Mouse (Mus musculus): ENCODE measurements around the gene Eps8l3.

Gene Eps8l3

DNA sequence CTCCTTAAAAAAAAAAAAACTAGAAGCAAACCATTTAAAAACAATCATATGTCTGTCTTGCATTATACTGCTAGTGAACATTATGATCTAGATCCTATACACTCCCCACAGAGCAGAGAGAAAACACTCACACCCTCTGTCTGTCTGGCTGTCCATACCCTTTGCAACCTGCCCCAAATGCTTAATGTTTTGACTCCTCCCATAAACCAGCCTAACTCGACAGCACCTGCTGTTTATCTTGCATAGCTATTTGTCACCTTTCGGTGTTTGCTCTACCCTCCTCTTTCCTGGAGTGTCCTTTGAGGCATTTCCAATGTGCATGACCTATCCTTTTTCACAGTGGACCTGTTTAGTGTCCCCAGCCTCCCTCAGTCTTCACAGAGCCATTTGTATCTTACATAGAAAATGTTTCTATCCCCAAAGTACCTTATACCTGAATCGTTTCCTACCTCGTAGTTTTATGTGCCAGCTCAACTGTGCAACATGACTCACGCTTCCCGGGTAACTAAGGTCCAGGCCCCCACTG is 18.2 kb downstream of the Eps8l3 start:
- no peak for DNase-seq (ENCODE audit: extremely low read depth, insufficient read length, low spot score)

DNA sequence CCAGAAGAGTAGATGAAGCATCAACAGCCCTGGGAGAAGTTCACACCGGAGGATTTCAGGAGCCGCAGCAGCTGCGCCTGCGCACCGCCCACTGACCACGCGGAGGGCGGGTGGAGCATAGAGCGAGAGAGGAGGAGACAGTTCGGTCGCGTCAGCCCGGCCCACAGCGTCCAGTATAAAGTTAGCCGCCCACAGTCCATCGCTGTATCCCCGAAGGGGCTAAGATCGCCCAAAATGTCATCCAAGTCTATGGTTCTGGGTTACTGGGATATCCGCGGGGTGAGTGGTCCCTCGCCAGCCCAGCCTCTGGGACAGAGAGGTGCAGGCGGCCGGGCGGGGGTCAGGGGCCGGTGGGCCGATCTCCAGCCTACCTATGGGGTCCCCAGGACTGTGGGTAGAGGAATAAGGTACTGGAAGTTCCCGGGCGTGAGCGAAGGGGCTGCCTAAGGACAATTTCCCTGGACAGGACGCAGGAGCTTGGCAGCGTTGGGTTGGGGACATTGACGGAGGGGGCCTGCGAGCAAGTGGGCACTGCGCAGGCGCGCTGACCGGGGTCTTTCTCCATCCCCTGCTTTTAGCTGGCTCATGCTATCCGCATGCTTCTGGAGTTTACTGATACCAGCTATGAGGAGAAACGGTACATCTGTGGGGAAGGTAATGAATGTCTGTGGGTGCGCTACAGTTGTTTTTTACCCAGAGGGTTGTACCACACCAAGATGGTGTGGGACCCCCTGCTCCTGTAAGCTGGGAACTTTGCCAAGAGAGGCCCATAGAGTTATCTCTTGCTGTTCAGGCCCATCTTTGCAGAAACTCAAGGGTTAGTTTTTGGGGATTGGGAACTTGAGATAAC is 18.9 kb downstream of the Eps8l3 start, which contains the start of gene Gstm5:
TSS of gene Gstm5 (plus strand) at position 102 of the 850 bp plus-strand sequence.
- peak; percentile 90 for DNase-seq (ENCODE audit: extremely low read depth, insufficient read length, low spot score)

GRCm38 (mm10) chr3:107898691-107899090 is 21.7 kb downstream of the Eps8l3 start:
- DNase-seq (ENCODE audit: extremely low read depth, insufficient read length, low spot score) = no peak

DNA sequence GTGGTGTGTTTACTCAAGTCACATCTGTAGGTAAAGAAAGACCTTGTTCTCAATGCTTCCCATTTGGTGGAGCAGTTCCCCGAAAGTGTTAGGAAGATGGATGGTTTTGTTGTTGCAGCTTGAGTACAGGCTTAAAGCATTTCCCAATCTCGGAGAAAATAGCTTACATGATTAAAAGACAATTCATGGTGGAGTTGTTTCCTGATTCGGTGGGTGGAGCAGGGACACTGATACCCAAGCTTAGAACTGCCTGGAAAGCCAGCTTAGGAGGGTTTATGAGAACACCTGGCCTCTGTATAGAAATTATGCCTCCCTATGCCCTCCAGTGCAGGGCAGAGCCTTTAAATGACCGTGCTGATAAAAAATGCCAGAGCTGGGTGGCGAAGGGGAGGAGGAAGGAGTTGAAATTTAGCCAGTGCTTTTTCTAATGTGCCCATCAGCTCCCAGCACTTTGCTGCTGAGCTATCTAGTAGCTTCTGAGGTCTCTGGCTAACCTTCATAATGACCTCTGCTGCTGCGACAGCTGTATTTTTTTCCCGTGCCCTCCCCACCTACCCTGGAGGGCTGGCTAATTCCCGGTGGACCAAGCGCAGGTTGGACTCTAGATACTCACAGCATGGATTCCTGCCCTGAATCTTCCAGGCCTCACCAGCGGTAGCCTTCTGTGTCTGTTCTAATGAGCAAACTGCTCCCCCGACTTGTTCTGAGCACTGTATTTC is 24.1 kb downstream of the Eps8l3 start:
- no peak for DNase-seq (ENCODE audit: extremely low read depth, insufficient read length, low spot score)

GRCm38 (mm10) chr3:107905942-107906341 is 28.9 kb downstream of the Eps8l3 start:
- no peak for DNase-seq (ENCODE audit: extremely low read depth, insufficient read length, low spot score)

DNA sequence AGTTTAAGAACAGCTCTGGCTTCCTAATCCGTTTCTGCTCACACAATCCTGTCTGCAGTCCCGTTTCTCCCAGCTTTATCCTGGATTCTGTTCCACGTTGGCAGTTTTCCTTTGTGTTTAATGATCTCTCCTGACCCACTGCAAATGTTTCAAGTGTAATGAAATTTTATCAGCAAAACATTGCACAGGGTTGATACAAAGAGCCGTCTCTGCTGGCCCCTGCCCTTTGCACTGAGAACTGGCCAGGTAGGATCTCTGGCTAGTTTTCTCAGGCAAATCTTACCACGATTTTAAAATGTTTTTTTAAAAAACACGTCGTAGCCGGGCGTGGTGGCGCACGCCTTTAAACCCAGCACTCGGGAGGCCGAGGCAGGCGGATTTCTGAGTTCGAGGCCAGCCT is 39.6 kb downstream of the Eps8l3 start:
- no peak for DNase-seq (ENCODE audit: extremely low read depth, insufficient read length, low spot score)

GRCm38 (mm10) chr3:107917097-107917496 is 40.1 kb downstream of the Eps8l3 start:
- no peak for DNase-seq (ENCODE audit: extremely low read depth, insufficient read length, low spot score)

DNA sequence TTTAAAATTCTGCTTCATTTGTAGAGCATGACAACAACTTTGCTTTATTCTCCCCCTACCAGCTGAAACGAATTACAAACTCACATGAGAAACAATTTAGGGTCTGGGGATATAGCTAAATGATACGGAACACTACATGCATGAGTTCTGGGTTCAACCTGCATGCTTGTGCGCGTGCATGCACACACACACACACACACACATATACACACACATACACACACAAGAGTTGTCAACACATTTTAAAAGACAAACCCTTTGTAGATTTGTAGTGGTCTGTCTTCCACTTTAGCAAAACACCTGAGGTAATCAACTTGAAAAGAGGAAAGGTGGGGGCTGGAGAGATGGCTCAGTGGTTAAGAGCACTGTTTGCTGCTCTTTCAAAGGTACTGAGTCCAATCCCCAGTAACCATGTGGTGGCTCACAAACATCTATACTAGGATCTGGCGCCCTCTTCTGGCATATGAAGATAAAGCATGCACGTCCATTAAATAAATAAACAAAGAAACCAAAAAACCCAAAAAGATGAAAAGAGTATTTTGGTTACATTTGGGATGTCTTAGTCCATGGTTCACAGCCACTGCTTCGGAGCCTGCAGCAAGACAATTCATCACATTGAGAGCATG is 40.9 kb downstream of the Eps8l3 start:
- DNase-seq (ENCODE audit: extremely low read depth, insufficient read length, low spot score) = no peak

- DNase-seq (ENCODE audit: extremely low read depth, insufficient read length, low spot score) = no peak
Observed at GRCm38 (mm10) chr3:107920348-107920747, 43.3 kb downstream of the Eps8l3 start.

GRCm38 (mm10) chr3:107925335-107925734 is 48.3 kb downstream of the Eps8l3 start:
- DNase-seq (ENCODE audit: extremely low read depth, insufficient read length, low spot score) = no peak

DNA sequence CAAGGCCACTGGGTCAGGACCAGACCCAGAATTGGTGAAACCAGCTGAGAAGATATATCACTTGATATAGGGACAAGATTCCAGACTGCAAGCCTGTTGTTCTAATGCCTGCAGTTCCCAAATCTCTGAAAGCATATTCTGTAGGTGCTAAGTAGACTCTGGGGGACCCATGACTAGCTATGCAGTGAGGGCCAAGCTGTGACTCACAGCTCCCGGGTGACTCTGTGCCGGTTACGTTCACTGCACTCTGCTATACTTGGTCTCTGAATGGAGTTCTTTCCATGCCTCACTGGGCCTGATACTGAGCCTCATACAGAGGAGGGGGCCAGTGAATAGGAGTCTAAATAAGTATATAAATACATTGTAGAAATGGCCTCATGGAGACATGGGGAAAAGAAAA is 50.8 kb downstream of the Eps8l3 start:
- no peak for DNase-seq (ENCODE audit: extremely low read depth, insufficient read length, low spot score)

DNA sequence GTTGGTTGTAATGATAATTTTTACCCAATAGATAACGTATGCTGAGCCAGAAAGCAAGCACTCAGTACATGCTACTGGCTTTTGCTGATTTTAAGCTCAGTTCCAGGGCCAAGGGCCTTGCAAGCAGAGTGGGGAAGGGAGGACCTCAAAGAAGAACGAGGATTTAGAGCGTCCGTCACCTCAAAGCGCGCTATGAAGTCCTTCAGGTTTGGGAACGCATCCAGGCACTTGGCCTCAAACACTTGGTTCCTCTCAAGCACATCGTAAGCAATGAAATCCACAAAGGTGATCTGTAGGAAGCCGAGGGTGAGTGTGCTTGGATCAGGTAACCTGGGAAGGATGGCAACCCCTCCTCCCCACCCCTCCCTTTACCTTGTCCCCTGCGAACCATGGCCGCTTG is 51.7 kb downstream of the Eps8l3 start:
- DNase-seq (ENCODE audit: extremely low read depth, insufficient read length, low spot score) = no peak

DNA sequence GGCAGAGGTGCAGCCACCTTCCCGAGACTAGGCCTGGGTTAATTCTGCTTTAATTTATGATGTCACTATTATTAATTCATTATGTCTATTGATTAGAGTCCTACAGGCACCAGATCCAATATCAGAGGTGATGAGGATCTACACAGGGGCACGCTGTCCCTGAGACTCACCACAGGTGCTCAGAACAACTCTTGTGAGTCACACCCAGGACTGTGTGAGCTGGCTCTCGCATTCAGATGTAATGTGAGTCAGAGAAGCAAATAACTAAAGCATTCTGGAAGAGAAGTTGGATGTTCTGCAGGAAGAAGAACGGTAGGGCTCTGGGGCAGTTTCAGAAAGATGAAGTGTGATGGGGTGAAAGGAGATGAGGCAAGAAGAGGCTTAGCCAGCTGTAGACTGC is 52.2 kb downstream of the Eps8l3 start:
- no peak for DNase-seq (ENCODE audit: extremely low read depth, insufficient read length, low spot score)

DNA sequence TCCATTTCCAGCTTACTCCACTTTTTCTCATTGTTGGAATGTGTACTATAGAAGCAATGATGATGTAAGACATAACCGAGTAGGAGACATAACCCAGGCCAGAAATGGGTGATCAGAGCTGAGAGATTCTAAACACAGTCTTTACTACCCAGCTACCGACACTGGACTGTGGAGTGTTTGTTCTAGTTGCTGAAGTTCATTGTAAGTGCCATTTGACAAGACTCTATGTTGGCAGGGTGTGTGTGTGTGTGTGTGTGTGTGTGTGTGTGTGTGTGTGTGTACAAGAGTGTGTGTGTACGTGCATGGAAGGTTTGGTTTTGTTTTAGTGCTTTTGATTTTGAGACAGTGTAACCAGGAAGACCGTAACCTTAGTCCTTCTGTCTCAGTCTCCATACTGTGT is 52.7 kb downstream of the Eps8l3 start:
- DNase-seq (ENCODE audit: extremely low read depth, insufficient read length, low spot score) = no peak

GRCm38 (mm10) chr3:107931134-107931533 is 54.1 kb downstream of the Eps8l3 start:
- DNase-seq (ENCODE audit: extremely low read depth, insufficient read length, low spot score) = no peak

GRCm38 (mm10) chr3:107931670-107932069 is 54.6 kb downstream of the Eps8l3 start, which contains the start of gene Gstm7:
TSS of gene Gstm7 (minus strand) at chr3:107931817.
- peak; percentile 90 for DNase-seq (ENCODE audit: extremely low read depth, insufficient read length, low spot score)

- DNase-seq (ENCODE audit: extremely low read depth, insufficient read length, low spot score) = no peak
Observed at GRCm38 (mm10) chr3:107932128-107932527, 55.1 kb downstream of the Eps8l3 start.

GRCm38 (mm10) chr3:107935268-107935667 is 58.2 kb downstream of the Eps8l3 start:
- no peak for DNase-seq (ENCODE audit: extremely low read depth, insufficient read length, low spot score)

DNA sequence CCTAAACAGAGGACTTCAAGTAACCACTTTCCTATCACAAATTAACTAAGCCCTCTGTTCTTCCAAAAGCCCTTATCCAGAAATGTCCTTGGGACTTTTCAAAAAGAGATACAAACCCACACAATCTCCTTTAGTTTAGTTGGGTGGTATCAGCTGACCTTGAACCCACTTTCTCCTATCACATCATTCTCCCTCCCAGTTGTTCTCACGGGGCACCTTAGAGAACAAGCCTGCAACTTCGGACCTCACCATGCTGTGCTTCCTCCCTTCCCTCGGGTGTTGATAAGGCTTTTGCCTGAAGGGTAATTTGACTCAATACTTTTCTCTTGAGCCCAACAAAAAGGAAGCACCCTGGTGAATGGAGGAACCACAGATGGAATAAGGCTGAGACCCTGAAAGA is 58.9 kb downstream of the Eps8l3 start:
- no peak for DNase-seq (ENCODE audit: extremely low read depth, insufficient read length, low spot score)

DNA sequence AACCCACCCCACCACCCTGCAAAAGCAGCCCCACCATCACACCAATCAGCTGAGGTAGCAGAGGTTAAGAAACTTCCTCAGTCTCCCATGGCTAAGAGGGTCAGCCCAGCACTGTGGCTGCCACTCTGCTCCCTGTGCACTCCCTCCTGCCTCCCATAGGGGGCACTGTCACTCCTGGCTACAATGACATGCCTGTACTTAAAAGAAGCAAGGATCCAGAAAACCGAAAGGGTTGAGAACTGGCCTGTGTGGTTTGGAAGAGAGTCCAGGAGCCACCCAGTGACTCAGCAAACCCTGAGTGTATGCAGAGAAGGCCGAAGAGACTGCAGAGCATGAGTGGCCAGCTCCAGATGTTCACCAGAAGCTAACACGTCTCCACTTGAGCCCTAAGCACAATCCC is 62.4 kb downstream of the Eps8l3 start:
- peak; percentile 81 for DNase-seq (ENCODE audit: extremely low read depth, insufficient read length, low spot score)

- DNase-seq (ENCODE audit: extremely low read depth, insufficient read length, low spot score) = no peak
Observed at GRCm38 (mm10) chr3:107939830-107940229, 62.8 kb downstream of the Eps8l3 start.
